Mouse (Mus musculus): ENCODE data around the gene Olfr429. TPM values are rescaled to one million over a fixed set of nuclear protein-coding genes. Genes with fewer than 3 reads are reported as not detected.

Gene Olfr429
- total RNA-seq, 2 experiments from 2014 or later, result not detected

Other genes with a start within 250 kb of the Olfr429 start
- not detected for gene Ifi211, start 171.3 kb upstream of the Olfr429 start, total RNA-seq (2021)
- 10 to 100 TPM in 1 of 2 experiments, 1 to 10 TPM in 1; 9.9 to 12.0 TPM for gene Mndal, start 141.8 kb upstream of the Olfr429 start, total RNA-seq (2021)
- gene Ifi203, start 141.7 kb upstream of the Olfr429 start, total RNA-seq (2021), result 1 to 10 TPM; 4.8 to 6.3 TPM
- gene Ifi202b, start 101.6 kb upstream of the Olfr429 start, total RNA-seq (2021), result not detected
- gene Ifi205, start 52.5 kb upstream of the Olfr429 start, total RNA-seq (2021), result not detected
- gene Olfr433, start 43.6 kb upstream of the Olfr429 start, total RNA-seq (2021), result not detected
- gene Olfr432, start 35.1 kb upstream of the Olfr429 start, total RNA-seq (2021), result not detected
- gene Olfr430, start 17.7 kb upstream of the Olfr429 start, total RNA-seq (2021), result not detected
- not detected for gene Olfr427, start 12.6 kb downstream of the Olfr429 start, total RNA-seq (2021)
- not detected for gene Olfr231, start 36.8 kb downstream of the Olfr429 start, total RNA-seq (2021)
- not detected for gene Olfr424, start 47.2 kb downstream of the Olfr429 start, total RNA-seq (2021)
- gene Olfr420, start 71.3 kb downstream of the Olfr429 start, total RNA-seq (2021), result not detected
- under 1 TPM; 0.07 to 0.12 TPM for gene Spta1, start 88.4 kb downstream of the Olfr429 start, total RNA-seq (2021)
- gene Olfr419, start 167.7 kb downstream of the Olfr429 start, total RNA-seq (2021), result not detected
- gene Mptx1, start 246.2 kb downstream of the Olfr429 start, total RNA-seq (2021), result not detected